Mouse (Mus musculus): ENCODE results near the gene Rnf38. TPM values are rescaled to one million over a fixed set of nuclear protein-coding genes. Genes with fewer than 3 reads are reported as not detected.

Rnf38 gene
- total RNA-seq, 2 experiments from 2014 or later = 71.8 to 86.3 TPM

DNA sequence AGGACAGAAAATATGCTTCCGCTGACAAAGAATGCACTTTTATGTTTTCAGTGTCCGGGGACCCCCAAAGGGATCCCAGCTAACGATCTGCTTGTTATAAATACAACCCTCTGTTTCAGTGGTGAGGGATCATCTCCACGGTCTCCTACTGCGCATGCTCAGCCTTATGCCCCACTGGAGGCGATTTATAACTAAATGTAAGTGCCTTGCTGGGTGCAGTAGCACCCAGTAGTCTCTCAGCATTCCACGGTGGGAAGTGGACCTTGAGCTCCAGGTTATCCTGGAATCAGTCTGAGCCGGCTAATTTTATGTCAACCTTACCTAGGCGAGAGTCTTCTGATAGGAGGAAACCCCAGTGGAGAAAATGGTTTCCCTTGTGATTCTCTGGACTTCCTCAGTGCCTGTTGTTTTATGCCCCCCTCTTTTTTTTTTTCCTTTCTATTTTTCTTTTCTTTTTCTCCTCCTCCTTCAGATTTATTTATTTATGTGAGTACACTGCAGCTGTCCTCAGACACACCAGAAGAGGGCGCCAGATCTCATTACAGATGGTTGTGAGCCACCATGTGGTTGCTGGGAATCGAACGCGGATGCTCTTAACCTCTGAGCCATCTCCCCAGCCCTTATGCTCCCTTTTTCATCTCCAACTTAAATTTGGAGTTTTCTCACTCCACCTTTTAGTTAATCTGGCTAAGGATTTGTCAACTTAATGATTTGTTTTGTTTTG, 148.8 kb downstream of the Rnf38 start:
- no peak for ATAC-seq (replicated peaks; ENCODE audit: low FRiP score, low TSS enrichment, poor library complexity, severe bottlenecking)

DNA sequence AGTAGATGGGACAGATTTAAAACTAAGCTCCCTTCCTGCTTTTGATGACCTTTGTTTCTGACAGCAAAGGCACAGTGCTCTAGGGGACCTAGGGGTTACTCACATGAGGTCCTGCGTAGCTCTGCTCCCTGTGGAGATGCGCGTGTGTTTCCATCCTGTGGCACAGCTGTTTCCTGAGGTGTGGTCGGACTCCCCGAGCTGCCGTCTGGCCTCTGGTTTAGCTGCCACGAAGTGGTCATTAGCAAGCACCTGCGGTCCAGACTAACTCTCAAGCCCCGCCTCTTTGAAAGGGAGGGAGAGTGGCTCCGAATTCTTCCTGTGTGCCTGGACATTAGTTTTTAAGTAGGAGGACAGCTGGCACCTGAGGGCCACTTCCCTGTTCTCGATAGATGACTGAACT, 149.6 kb downstream of the Rnf38 start, which contains the start of gene Gne:
TSS of gene Gne (minus strand) at position 233 of the 400 bp plus-strand sequence.
- ATAC-seq (replicated peaks; ENCODE audit: low FRiP score, low TSS enrichment, poor library complexity, severe bottlenecking) = 0 out of 2 replicates have a peak, but pooled peaks have one; percentile 44

DNA sequence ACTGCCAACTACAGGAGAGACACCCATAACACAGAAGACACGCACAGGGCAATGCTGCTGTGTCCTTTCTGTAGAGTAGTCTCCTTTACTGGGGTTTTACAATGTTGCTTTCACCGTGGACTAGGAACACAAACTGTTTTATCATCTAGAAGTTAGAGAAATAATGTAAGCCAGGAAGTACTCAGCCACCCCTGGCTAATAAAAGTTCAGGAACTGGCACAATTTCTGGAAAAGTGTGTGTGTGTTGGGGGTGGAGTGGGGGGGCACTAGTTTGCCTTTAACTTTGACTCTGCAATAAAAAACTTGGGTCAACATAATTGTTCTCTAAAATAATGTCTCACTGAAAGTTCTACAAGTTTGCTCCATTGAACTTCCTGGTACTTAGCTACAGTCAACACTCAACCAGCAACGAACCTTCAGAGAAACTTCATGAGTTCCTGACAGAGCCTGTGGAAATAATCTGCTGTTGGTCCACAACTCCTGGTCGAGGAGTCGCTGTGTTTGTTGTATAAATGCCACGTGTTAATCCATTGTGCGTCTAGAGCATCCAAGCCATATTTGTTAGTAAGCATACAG, 155.1 kb downstream of the Rnf38 start:
- no peak for ATAC-seq (replicated peaks; ENCODE audit: low FRiP score, low TSS enrichment, poor library complexity, severe bottlenecking)

Other genes starting within 250 kb of the Rnf38 start
- gene Clta, start 229.3 kb downstream of the Rnf38 start, total RNA-seq (2014; fragmentation: Nextera tagmentation) = 198 and 217 TPM in 2 replicates
- 368 and 393 TPM in 2 replicates for gene Clta, start 229.3 kb downstream of the Rnf38 start, total RNA-seq (2017)
- gene Gne, start 149.6 kb downstream of the Rnf38 start, total RNA-seq (2014; fragmentation: Nextera tagmentation) = 38.3 and 48.9 TPM in 2 replicates
- 35.4 and 42.6 TPM in 2 replicates for gene Gne, start 149.6 kb downstream of the Rnf38 start, total RNA-seq (2017)
- 16.0 and 20.7 TPM in 2 replicates for gene Melk, start 67.1 kb upstream of the Rnf38 start, total RNA-seq (2014; fragmentation: Nextera tagmentation)
- gene Melk, start 67.1 kb upstream of the Rnf38 start, total RNA-seq (2017) = 18.6 and 24.6 TPM in 2 replicates